Mouse (Mus musculus) bone marrow, adult 2 months (tissue): ENCODE measurements around the gene Hax1.

ENCODE experiments used
- CTCF ChIP-seq: fragments of 200-500 bp; IDR thresholded peaks from 2 replicates; pipeline ENCODE4 v1.5.1; 2011; ENCODE audit warnings: low read length, control low read depth; ENCODE audit not compliant: control insufficient read depth, insufficient read depth
- POLR2A ChIP-seq: fragments of 200-500 bp; IDR thresholded peaks from 2 replicates; pipeline ENCODE4 v1.6.1; 2011; ENCODE audit warnings: low read depth, mild to moderate bottlenecking, control low read depth, low read length, borderline replicate concordance; ENCODE audit not compliant: control insufficient read depth

GRCm38 (mm10) chr3:90010291-90010690 lies 11.7 kb upstream of the Hax1 start:
- TF ChIP-seq CTCF = no peak
- TF ChIP-seq POLR2A = no peak
